Mouse (Mus musculus): ENCODE measurements around the gene Dupd1. TPM values are rescaled to one million over a fixed set of nuclear protein-coding genes. Genes with fewer than 3 reads are reported as not detected.
A peak's percentile ranks its signal among the peaks of the same experiment; 100 is the strongest.
"Not testable (repeated sequence)": the region's sequence is repeated elsewhere in the genome, so short reads cannot be mapped to it uniquely, and the experiment has no call there.

Dupd1 gene
- polyA plus RNA-seq, 1 experiment from 2014 or later: not detected

GRCm38 (mm10) chr14:21685411-21686146 is 28.8 kb downstream of the Dupd1 start:
- Histone ChIP-seq H3K4me2 (no peak overlapping the region), H3K4me1 (peaks cover 19% of the 10 kb centered on the region), H3K9ac (no peak overlapping the region), H3K27ac (no peak overlapping the region), H3K27me3 (peaks cover 23% of the 10 kb centered on the region), H3K9me3 (replicated peaks) (no peaks in the 10 kb centered on the region), H3K36me3 (no peaks in the 10 kb centered on the region), H3K4me3 (replicated peaks) (no peak overlapping the region)
- WGBS: 67% methylated on average over 10 of the region's 10 CpGs
- ATAC-seq (replicated peaks; ENCODE audit: low FRiP score): no peak

GRCm38 (mm10) chr14:21683834-21684233 is 30.5 kb downstream of the Dupd1 start:
- Histone ChIP-seq H3K4me1 (peaks cover 32% of the 10 kb centered on the region), H3K27ac (no peak overlapping the region), H3K36me3 (no peaks in the 10 kb centered on the region), H3K4me3 (replicated peaks) (no peak overlapping the region), H3K9me3 (replicated peaks) (no peaks in the 10 kb centered on the region), H3K9ac (no peak overlapping the region), H3K4me2 (no peak overlapping the region), H3K27me3 (peaks cover 23% of the 10 kb centered on the region)
- no peak for ATAC-seq (replicated peaks; ENCODE audit: low FRiP score)
- WGBS: 90% methylated on average over 4 of the region's 4 CpGs

- H3K4me1 ChIP-seq: peaks cover 34% of the 10 kb centered on the region
- no peaks in the 10 kb centered on the region for H3K9me3 ChIP-seq (replicated peaks)
- ATAC-seq (replicated peaks; ENCODE audit: low FRiP score): peak; percentile 69
- peak overlapping the region; percentile 21 for H3K4me3 ChIP-seq (replicated peaks)
- peaks cover 20% of the 10 kb centered on the region for H3K27me3 ChIP-seq
- H3K36me3 ChIP-seq: no peaks in the 10 kb centered on the region
- under 1% methylated on average over 9 of the region's 9 CpGs for WGBS
- no peak overlapping the region for H3K9ac ChIP-seq
- H3K27ac ChIP-seq: no peak overlapping the region
- peak overlapping the region; percentile 55 for H3K4me2 ChIP-seq
Measured at GRCm38 (mm10) chr14:21682681-21683129, 31.7 kb downstream of the Dupd1 start.

GRCm38 (mm10) chr14:21679631-21680201 is 34.7 kb downstream of the Dupd1 start:
- Histone ChIP-seq H3K9ac (no peak overlapping the region), H3K27ac (no peak overlapping the region), H3K36me3 (no peaks in the 10 kb centered on the region), H3K4me1 (peaks cover 23% of the 10 kb centered on the region), H3K9me3 (replicated peaks) (no peaks in the 10 kb centered on the region), H3K4me3 (replicated peaks) (no peak overlapping the region), H3K4me2 (no peak overlapping the region), H3K27me3 (no peaks in the 10 kb centered on the region)
- no peak for ATAC-seq (replicated peaks; ENCODE audit: low FRiP score)
- WGBS: 40% methylated on average over 8 of the region's 8 CpGs

- no peaks in the 10 kb centered on the region for H3K27me3 ChIP-seq
- no peaks in the 10 kb centered on the region for H3K9me3 ChIP-seq (replicated peaks)
- H3K27ac ChIP-seq: no peak overlapping the region
- ATAC-seq (replicated peaks; ENCODE audit: low FRiP score): no peak
- H3K36me3 ChIP-seq: no peaks in the 10 kb centered on the region
- peaks cover 32% of the 10 kb centered on the region for H3K4me1 ChIP-seq
- H3K4me2 ChIP-seq: no peak overlapping the region
- no peak overlapping the region for H3K9ac ChIP-seq
- H3K4me3 ChIP-seq (replicated peaks): no peak overlapping the region
- 49% methylated on average over 7 of the region's 7 CpGs for WGBS
Measured at GRCm38 (mm10) chr14:21678509-21679285, 35.7 kb downstream of the Dupd1 start.

GRCm38 (mm10) chr14:21676223-21676622 is 38.2 kb downstream of the Dupd1 start:
- H3K27me3 ChIP-seq: no peaks in the 10 kb centered on the region
- no peak overlapping the region for H3K4me3 ChIP-seq (replicated peaks)
- H3K27ac ChIP-seq: no peak overlapping the region
- H3K4me1 ChIP-seq: peaks cover 35% of the 10 kb centered on the region
- no peak for ATAC-seq (replicated peaks; ENCODE audit: low FRiP score)
- 87% methylated on average over 2 of the region's 2 CpGs for WGBS
- no peak overlapping the region for H3K9ac ChIP-seq
- no peaks in the 10 kb centered on the region for H3K9me3 ChIP-seq (replicated peaks)
- no peaks in the 10 kb centered on the region for H3K36me3 ChIP-seq
- H3K4me2 ChIP-seq: no peak overlapping the region

- H3K9ac ChIP-seq: no peak overlapping the region
- H3K27me3 ChIP-seq: no peaks in the 10 kb centered on the region
- H3K4me1 ChIP-seq: peaks cover 32% of the 10 kb centered on the region
- no peak overlapping the region for H3K4me3 ChIP-seq (replicated peaks)
- H3K9me3 ChIP-seq (replicated peaks): no peaks in the 10 kb centered on the region
- no peak for ATAC-seq (replicated peaks; ENCODE audit: low FRiP score)
- WGBS: 33% methylated on average over 5 of the region's 5 CpGs
- 0 out of 2 replicates have a peak overlapping the region, but pooled peaks have one; percentile 45 for H3K27ac ChIP-seq
- no peak overlapping the region for H3K4me2 ChIP-seq
- H3K36me3 ChIP-seq: peaks cover 16% of the 10 kb centered on the region
Measured at GRCm38 (mm10) chr14:21674471-21674870, 39.9 kb downstream of the Dupd1 start.

- H3K4me1 ChIP-seq: peaks cover 32% of the 10 kb centered on the region
- no peak for ATAC-seq (replicated peaks; ENCODE audit: low FRiP score)
- WGBS: 43% methylated on average over 4 of the region's 4 CpGs
Measured at GRCm38 (mm10) chr14:21673100-21673499, 41.3 kb downstream of the Dupd1 start.

GRCm38 (mm10) chr14:21670422-21671006 is 43.9 kb downstream of the Dupd1 start:
- not testable (repeated sequence) for H3K4me3 ChIP-seq (replicated peaks); ATAC-seq (replicated peaks; ENCODE audit: low FRiP score); H3K9ac ChIP-seq; H3K4me2 ChIP-seq; H3K27ac ChIP-seq; H3K9me3 ChIP-seq (replicated peaks); H3K27me3 ChIP-seq
- 90% methylated on average over 15 of the region's 15 CpGs for WGBS
- Histone ChIP-seq H3K4me1 (peaks cover 34% of the 10 kb centered on the region), H3K36me3 (peaks cover 51% of the 10 kb centered on the region)

More at GRCm38 (mm10) chr14:21673100-21673499, 41.3 kb downstream of the Dupd1 start:
- H3K4me3 ChIP-seq (replicated peaks): no peak overlapping the region
- no peaks in the 10 kb centered on the region for H3K27me3 ChIP-seq
- H3K9ac ChIP-seq: no peak overlapping the region
- no peak overlapping the region for H3K27ac ChIP-seq
- H3K4me2 ChIP-seq: no peak overlapping the region
- no peaks in the 10 kb centered on the region for H3K9me3 ChIP-seq (replicated peaks)
- peaks cover 30% of the 10 kb centered on the region for H3K36me3 ChIP-seq

- Histone ChIP-seq H3K27me3 (no peaks in the 10 kb centered on the region), H3K9me3 (replicated peaks) (no peaks in the 10 kb centered on the region), H3K36me3 (peaks cover 58% of the 10 kb centered on the region), H3K4me3 (replicated peaks) (no peak overlapping the region), H3K4me2 (no peak overlapping the region), H3K9ac (no peak overlapping the region), H3K27ac (no peak overlapping the region), H3K4me1 (peaks cover 34% of the 10 kb centered on the region)
- ATAC-seq (replicated peaks; ENCODE audit: low FRiP score): peak; percentile 84
- 58% methylated on average over 11 of the region's 11 CpGs for WGBS
Measured at GRCm38 (mm10) chr14:21669633-21670421, 44.5 kb downstream of the Dupd1 start.

- peaks cover 30% of the 10 kb centered on the region for H3K4me1 ChIP-seq
- H3K27me3 ChIP-seq: no peaks in the 10 kb centered on the region
- ATAC-seq (replicated peaks; ENCODE audit: low FRiP score): no peak
- H3K27ac ChIP-seq: no peak overlapping the region
- no peaks in the 10 kb centered on the region for H3K9me3 ChIP-seq (replicated peaks)
- WGBS: 79% methylated on average over 11 of the region's 11 CpGs
- no peak overlapping the region for H3K9ac ChIP-seq
- no peak overlapping the region for H3K4me2 ChIP-seq
- no peak overlapping the region for H3K4me3 ChIP-seq (replicated peaks)
- peaks cover 64% of the 10 kb centered on the region for H3K36me3 ChIP-seq
Measured at GRCm38 (mm10) chr14:21669218-21669617, 45.2 kb downstream of the Dupd1 start.
